Mouse (Mus musculus) forebrain, embryonic 16.5 days (tissue): ENCODE data around the gene Frat1. TPM values are rescaled to one million over a fixed set of nuclear protein-coding genes. Genes with fewer than 3 reads are reported as not detected.
"Not testable (repeated sequence)": the region's sequence is repeated elsewhere in the genome, so short reads cannot be mapped to it uniquely, and the experiment has no call there.

Experiments
- ATAC-seq: fragments of 200-750 bp; cut with Nextera tagmentation; 2 replicates; pipeline ENCODE4 v1.8.0; 2017; ENCODE audit warnings: mild to moderate bottlenecking, moderate library complexity
- H3K27ac ChIP-seq: fragments of 300-500 bp; sonication (generic); 2 replicates; pipeline ENCODE4 v1.5.1; 2014; ENCODE audit warnings: low read length, control low read depth
- H3K27me3 ChIP-seq: fragments of 300-500 bp; sonication (generic); replicated peaks from 2 replicates; pipeline ENCODE4 v1.6.1; 2014; ENCODE audit warnings: low read length; ENCODE audit not compliant: control insufficient read depth, insufficient read depth
- H3K36me3 ChIP-seq: fragments of 300-500 bp; sonication (generic); 2 replicates; pipeline ENCODE4 v1.6.1; 2014; ENCODE audit not compliant: control insufficient read depth, insufficient read depth
- H3K4me1 ChIP-seq: fragments of 300-500 bp; sonication (generic); replicated peaks from 2 replicates; pipeline ENCODE4 v1.6.1; 2014; ENCODE audit warnings: low read length; ENCODE audit not compliant: control insufficient read depth, insufficient read depth
- H3K4me2 ChIP-seq: fragments of 300-500 bp; sonication (generic); 2 replicates; pipeline ENCODE4 v1.6.1; 2014; ENCODE audit warnings: mild to moderate bottlenecking, low read length, control low read depth
- H3K4me3 ChIP-seq: fragments of 300-500 bp; sonication (generic); replicated peaks from 2 replicates; pipeline ENCODE4 v1.5.1; 2014; ENCODE audit warnings: mild to moderate bottlenecking, low read length, control low read depth
- H3K9ac ChIP-seq: fragments of 300-500 bp; sonication (generic); replicated peaks from 2 replicates; pipeline ENCODE4 v1.6.1; 2014; ENCODE audit warnings: low read depth, low read length, control low read depth
- H3K9me3 ChIP-seq: fragments of 300-500 bp; sonication (generic); 2 replicates; pipeline ENCODE4 v1.6.1; 2016; ENCODE audit warnings: low read length; ENCODE audit not compliant: control insufficient read depth
- WGBS: fragments of 180-500 bp; shearing (Covaris S2); extraction: QIAGEN DNeasy Blood & Tissue Kit; methylation state at CpG from one replicate; pipeline ENCODE4 v1.1.7; 2014; 5-methylcytosine and 5-hydroxymethylcytosine counted together
- polyA plus RNA-seq: library from polyadenylated mRNA; unstranded; fragments of >200 nt; fragmentation: Nextera tagmentation; extraction: Ambion mirVana; gene quantifications from 2 replicates; pipeline ENCODE4 v1.2.1, GENCODE M21; 2015

Gene Frat1
- polyA plus RNA-seq, 1 experiment from 2014 or later, result 31.9 TPM

DNA sequence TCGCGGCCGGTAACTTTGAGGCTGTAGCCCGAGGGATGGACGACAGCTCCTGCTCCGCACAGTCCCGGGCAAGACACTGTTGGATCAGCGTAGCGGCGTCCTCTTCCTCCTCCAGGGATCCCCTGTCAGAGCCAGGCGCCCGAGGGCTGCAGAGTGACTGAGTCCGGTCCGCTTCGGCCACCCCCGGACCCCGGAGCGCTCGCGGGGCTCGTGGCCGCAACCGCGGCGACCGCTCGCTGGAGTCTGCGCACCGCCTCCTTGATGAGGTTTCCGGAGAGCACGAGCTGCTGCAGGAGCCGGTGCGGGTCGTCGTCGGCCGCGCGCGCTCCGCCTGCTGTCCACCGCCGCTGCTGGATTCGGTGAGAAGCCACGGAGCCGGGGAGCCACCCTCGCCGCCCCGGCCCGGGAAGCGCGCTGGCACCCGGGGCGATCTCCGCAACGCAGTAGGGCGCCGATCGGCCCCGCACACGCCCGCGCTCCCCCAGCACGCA is 17.4 kb downstream of the Frat1 start:
- peak; percentile 9 for ATAC-seq

DNA sequence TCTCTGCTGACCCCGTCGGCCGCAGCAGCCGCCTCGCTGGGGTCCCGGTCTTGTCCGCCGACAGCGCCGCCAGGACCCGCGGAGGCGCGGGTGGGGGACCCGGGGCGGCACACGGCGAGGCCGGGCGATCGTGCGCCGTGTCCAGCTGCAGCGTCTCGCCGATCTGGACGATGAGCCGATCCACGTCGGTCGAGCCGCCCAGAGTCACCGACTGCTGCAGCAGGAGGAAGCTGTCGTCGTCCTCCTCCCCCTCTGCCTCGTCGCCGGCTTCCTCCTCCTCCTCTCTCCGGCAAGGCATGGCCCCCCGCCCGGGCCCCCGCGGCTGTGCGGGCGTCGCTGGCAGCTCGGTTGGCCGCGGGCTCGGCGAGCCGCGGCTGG is 17.8 kb downstream of the Frat1 start:
- peak overlapping the region; percentile 66 for H3K4me3 ChIP-seq
- H3K9ac ChIP-seq, result peak overlapping the region; percentile 68
- WGBS, result 0% methylated on average over 30 of the region's 53 CpGs
- ATAC-seq, result peak; percentile 65
- not testable (repeated sequence) for H3K27me3 ChIP-seq, H3K9me3 ChIP-seq, H3K36me3 ChIP-seq
- H3K4me2 ChIP-seq, result peak overlapping the region; percentile 88
- H3K4me1 ChIP-seq, result peaks cover 31% of the 10 kb centered on the region
- peak overlapping the region; percentile 87 for H3K27ac ChIP-seq

More for the DNA sequence above, 17.4 kb downstream of the Frat1 start:
- peak overlapping the region; percentile 88 for H3K4me2 ChIP-seq
- H3K27me3 ChIP-seq, result no peaks in the 10 kb centered on the region
- under 1% methylated on average over 57 of the region's 64 CpGs for WGBS
- H3K9ac ChIP-seq, result peak overlapping the region; percentile 68
- peak overlapping the region; percentile 87 for H3K27ac ChIP-seq
- H3K4me3 ChIP-seq, result peak overlapping the region; percentile 66
- H3K4me1 ChIP-seq, result peaks cover 31% of the 10 kb centered on the region
- no peaks in the 10 kb centered on the region for H3K36me3 ChIP-seq
- H3K9me3 ChIP-seq, result no peaks in the 10 kb centered on the region

- H3K9ac ChIP-seq, result peak within 1 kb of the TSS; percentile 68
- under 1% methylated on average over 67 of the region's 72 CpGs for whole genome bisulfite sequencing
- peak within 1 kb of the TSS; percentile 66 for H3K4me3 ChIP-seq
- H3K27ac ChIP-seq, result peak within 1 kb of the TSS; percentile 87
- H3K4me2 ChIP-seq, result peak within 1 kb of the TSS; percentile 88
- peaks cover 31% of the 10 kb centered on the region for H3K4me1 ChIP-seq
- H3K27me3 ChIP-seq, result no peaks in the 10 kb centered on the region
- no peaks in the 10 kb centered on the region for H3K9me3 ChIP-seq
- peak; percentile 95 for ATAC-seq
- H3K36me3 ChIP-seq, result no peaks in the 10 kb centered on the region
Measured at GRCm38 (mm10) chr19:41847992-41848851, 18.5 kb downstream of the Frat1 start, which contains the start of gene Frat2. TSS of gene Frat2 (minus strand) at chr19:41848132.

- no peak overlapping the region for H3K4me3 ChIP-seq
- no peak overlapping the region for H3K9ac ChIP-seq
- WGBS, result 4% methylated on average over 6 of the region's 6 CpGs
- H3K9me3 ChIP-seq, result no peaks in the 10 kb centered on the region
- no peak for ATAC-seq
- H3K4me2 ChIP-seq, result no peak overlapping the region
- H3K4me1 ChIP-seq, result peaks cover 30% of the 10 kb centered on the region
- H3K36me3 ChIP-seq, result no peaks in the 10 kb centered on the region
- peak overlapping the region; percentile 71 for H3K27ac ChIP-seq
- H3K27me3 ChIP-seq, result no peaks in the 10 kb centered on the region
Measured at GRCm38 (mm10) chr19:41850021-41850718, 20.4 kb downstream of the Frat1 start.

DNA sequence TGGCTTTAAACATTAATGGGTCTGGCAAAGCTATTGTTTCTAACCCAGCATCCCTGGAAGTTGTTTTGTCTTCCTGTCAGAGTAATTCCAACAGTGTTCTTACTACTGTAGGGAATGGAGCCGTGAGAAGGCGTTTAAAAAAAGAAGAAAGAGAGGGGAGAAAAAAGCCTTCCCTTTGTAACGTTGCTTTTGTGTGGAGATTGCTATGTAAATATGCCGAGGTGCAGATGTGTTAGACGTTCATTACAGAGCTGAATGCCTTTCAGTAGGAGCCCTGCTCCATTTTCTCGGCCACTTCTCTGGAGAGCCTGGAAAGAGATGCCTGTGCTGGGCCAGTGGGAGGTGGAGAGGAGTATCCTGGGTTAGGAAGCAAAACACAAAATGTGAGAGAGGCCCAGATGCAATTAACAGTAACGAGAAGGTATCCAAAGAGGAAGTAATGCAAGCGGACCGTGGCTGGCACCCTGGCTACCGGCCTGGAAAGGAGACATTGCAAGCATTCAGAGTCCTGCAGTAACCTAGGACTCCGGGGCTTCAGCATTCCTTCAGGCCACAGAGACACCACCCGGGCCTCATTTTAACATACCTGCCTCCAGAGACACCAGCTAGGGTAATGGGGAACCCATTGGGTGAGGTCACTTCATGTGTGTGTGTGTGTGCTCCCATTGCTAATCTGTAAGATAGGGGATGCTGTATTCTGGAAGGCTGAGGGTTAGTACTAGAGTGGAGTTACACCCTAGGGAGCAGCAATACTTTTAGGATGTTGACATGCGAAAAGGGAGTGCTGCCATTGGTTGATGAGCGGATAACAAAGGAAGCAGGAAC is 21.2 kb downstream of the Frat1 start:
- H3K4me1 ChIP-seq, result peaks cover 23% of the 10 kb centered on the region
- H3K9me3 ChIP-seq, result no peaks in the 10 kb centered on the region
- no peak for ATAC-seq
- H3K27ac ChIP-seq, result peak overlapping the region; percentile 71
- H3K4me3 ChIP-seq, result no peak overlapping the region
- no peaks in the 10 kb centered on the region for H3K36me3 ChIP-seq
- H3K9ac ChIP-seq, result 0 out of 2 replicates have a peak overlapping the region, but pooled peaks have one; percentile 23
- WGBS, result 9% methylated on average over 14 of the region's 14 CpGs
- H3K4me2 ChIP-seq, result peak overlapping the region; percentile 2; the same call in 1 of the 2 replicates
- H3K27me3 ChIP-seq, result no peaks in the 10 kb centered on the region

GRCm38 (mm10) chr19:41852423-41852822 is 22.7 kb downstream of the Frat1 start:
- no peak for ATAC-seq
- H3K9ac ChIP-seq, result no peak overlapping the region
- H3K27me3 ChIP-seq, result no peaks in the 10 kb centered on the region
- H3K4me3 ChIP-seq, result no peak overlapping the region
- H3K4me1 ChIP-seq, result peaks cover 16% of the 10 kb centered on the region; the same call in 1 of the 2 replicates
- no peaks in the 10 kb centered on the region for H3K36me3 ChIP-seq
- H3K9me3 ChIP-seq, result no peaks in the 10 kb centered on the region
- H3K4me2 ChIP-seq, result no peak overlapping the region
- no peak overlapping the region for H3K27ac ChIP-seq
- whole genome bisulfite sequencing, result 92% methylated on average over 4 of the region's 4 CpGs

DNA sequence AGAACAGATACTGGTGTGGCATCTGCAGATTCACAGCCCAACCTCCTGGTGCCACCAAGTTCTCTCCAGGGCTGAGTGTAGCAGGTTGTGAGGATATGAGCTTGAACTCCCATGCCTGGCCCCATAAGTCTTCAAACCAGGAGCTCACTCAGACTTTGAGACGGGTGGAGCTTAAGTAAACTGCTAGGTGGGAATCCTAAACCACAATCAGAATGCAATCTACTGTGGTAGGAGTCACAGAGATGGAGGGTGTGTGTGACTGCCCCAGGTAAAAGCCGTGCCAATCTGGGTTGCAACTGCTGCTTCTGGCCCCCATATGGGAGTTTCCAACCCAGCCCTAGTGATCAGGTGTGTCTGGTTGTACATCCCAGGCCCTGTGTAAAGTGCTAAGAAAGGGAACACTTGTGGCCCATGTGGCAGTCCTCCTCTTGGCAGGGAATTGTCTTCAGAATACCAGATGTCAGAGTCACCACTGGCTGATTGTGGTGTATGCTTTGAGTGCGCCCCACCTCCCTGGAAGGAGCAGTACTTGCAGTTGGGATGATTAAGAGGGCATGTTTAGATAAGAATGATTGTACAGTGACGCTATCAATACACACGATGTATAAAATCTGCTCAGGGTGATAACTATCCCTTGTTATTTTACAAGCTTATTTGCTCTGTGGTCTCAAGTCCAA is 27.5 kb downstream of the Frat1 start:
- H3K4me1 ChIP-seq, result no peaks in the 10 kb centered on the region

GRCm38 (mm10) chr19:41857816-41858310 is 28.1 kb downstream of the Frat1 start:
- no peak for ATAC-seq
- Histone ChIP-seq H3K27ac (no peak overlapping the region), H3K27me3 (no peaks in the 10 kb centered on the region), H3K4me3 (no peak overlapping the region), H3K9ac (no peak overlapping the region), H3K36me3 (peaks cover 3% of the 10 kb centered on the region; the same call in 1 of the 2 replicates), H3K4me1 (no peaks in the 10 kb centered on the region), H3K4me2 (no peak overlapping the region), H3K9me3 (no peaks in the 10 kb centered on the region)
- WGBS, result 84% methylated on average over 3 of the region's 3 CpGs

More for the DNA sequence above, 27.5 kb downstream of the Frat1 start:
- no peaks in the 10 kb centered on the region for H3K9me3 ChIP-seq
- no peak overlapping the region for H3K4me2 ChIP-seq
- no peak overlapping the region for H3K27ac ChIP-seq
- ATAC-seq, result no peak
- H3K27me3 ChIP-seq, result no peaks in the 10 kb centered on the region
- no peak overlapping the region for H3K4me3 ChIP-seq
- 92% methylated on average over 5 of the region's 5 CpGs for WGBS
- H3K9ac ChIP-seq, result no peak overlapping the region
- H3K36me3 ChIP-seq, result no peaks in the 10 kb centered on the region
